Mouse (Mus musculus) myocyte (in vitro differentiated cells): ENCODE measurements around the gene Tnik. TPM values are rescaled to one million over a fixed set of nuclear protein-coding genes. Genes with fewer than 3 reads are reported as not detected.

Experiments used
- H3K27me3 ChIP-seq: one replicate; pipeline ENCODE4 v1.6.1; 2011; ENCODE audit not compliant: control insufficient read depth, insufficient read depth, insufficient read length
- H3K36me3 ChIP-seq: one replicate; pipeline ENCODE4 v1.6.1; 2011; ENCODE audit not compliant: control insufficient read depth, insufficient read depth
- H3K4me2 ChIP-seq: one replicate; pipeline ENCODE4 v1.6.1; 2011; ENCODE audit warnings: low read depth, control low read depth
- H3K4me3 ChIP-seq: one replicate; pipeline ENCODE4 v1.5.1; 2011; ENCODE audit warnings: mild to moderate bottlenecking, control low read depth, moderate library complexity
- H3K79me2 ChIP-seq: one replicate; pipeline ENCODE4 v1.6.1; 2011; ENCODE audit not compliant: control insufficient read depth, insufficient read depth
- H3ac ChIP-seq: one replicate; pipeline ENCODE4 v1.6.1; 2011; ENCODE audit not compliant: control insufficient read depth, insufficient read length
- CEBPB ChIP-seq: IDR thresholded peaks from 2 replicates; pipeline ENCODE4 v1.6.1; 2011; ENCODE audit warnings: mild to moderate bottlenecking, moderate library complexity; ENCODE audit not compliant: poor library complexity, insufficient read depth, severe bottlenecking
- E2F4 ChIP-seq: IDR thresholded peaks from one replicate; pipeline ENCODE4 v1.6.1; 2011; ENCODE audit warnings: mild to moderate bottlenecking, control low read depth, moderate library complexity; ENCODE audit not compliant: insufficient read depth
- MAX ChIP-seq: IDR thresholded peaks from one replicate; pipeline ENCODE4 v1.6.1; 2011; ENCODE audit warnings: low read depth, mild to moderate bottlenecking, control low read depth
- MYOD1 ChIP-seq, 3 experiments: IDR thresholded peaks; one replicate each; pipeline ENCODE4 v1.6.1; 2011; ENCODE audit warnings: control low read depth in 2 of 3, low read depth in 2 of 3, mild to moderate bottlenecking in 2 of 3, moderate library complexity in 1 of 3; ENCODE audit not compliant: insufficient read length in 2 of 3, control insufficient read depth in 1 of 3
- MYOG ChIP-seq, 3 experiments: IDR thresholded peaks; one replicate each; pipeline ENCODE4 v1.6.1; 2011; ENCODE audit warnings: control low read depth in 2 of 3, low read depth in 2 of 3, mild to moderate bottlenecking in 2 of 3; ENCODE audit not compliant: insufficient read length in 2 of 3, control insufficient read depth in 1 of 3, insufficient read depth in 1 of 3
- POLR2A ChIP-seq: IDR thresholded peaks from one replicate; pipeline ENCODE4 v1.6.1; 2011; ENCODE audit warnings: low read depth, mild to moderate bottlenecking, control low read depth, moderate library complexity; ENCODE audit not compliant: insufficient read length
- POLR2AphosphoS2 ChIP-seq: IDR thresholded peaks from one replicate; pipeline ENCODE4 v1.6.1; 2011; ENCODE audit warnings: low read depth, control low read depth; ENCODE audit not compliant: insufficient read length
- REST ChIP-seq: IDR thresholded peaks from one replicate; pipeline ENCODE4 v1.6.1; 2011; ENCODE audit warnings: mild to moderate bottlenecking, control low read depth, moderate library complexity; ENCODE audit not compliant: insufficient read depth, insufficient read length
- SRF ChIP-seq: IDR thresholded peaks from one replicate; pipeline ENCODE4 v1.6.1; 2011; ENCODE audit warnings: low read depth; ENCODE audit not compliant: control insufficient read depth, insufficient read length
- TCF12 ChIP-seq: IDR thresholded peaks from one replicate; pipeline ENCODE4 v1.6.1; 2011; ENCODE audit warnings: mild to moderate bottlenecking, control low read depth; ENCODE audit not compliant: poor library complexity, insufficient read depth, severe bottlenecking
- TCF3 ChIP-seq: IDR thresholded peaks from one replicate; pipeline ENCODE4 v1.6.1; 2011; ENCODE audit warnings: low read depth, control low read depth; ENCODE audit not compliant: insufficient read length
- USF1 ChIP-seq: IDR thresholded peaks from one replicate; pipeline ENCODE4 v1.6.1; 2011; ENCODE audit warnings: low read depth, mild to moderate bottlenecking, control low read depth, moderate library complexity
- polyA plus RNA-seq: library from polyadenylated mRNA; unstranded; fragments of >200 nt; fragmentation: generic; extraction: Trizol; gene quantifications from one replicate; pipeline ENCODE4 v1.2.1, GENCODE M21; 2012; ENCODE audit warnings: missing spikeins

The Tnik gene
- polyA plus RNA-seq, 1 experiment: 1.8 TPM

DNA sequence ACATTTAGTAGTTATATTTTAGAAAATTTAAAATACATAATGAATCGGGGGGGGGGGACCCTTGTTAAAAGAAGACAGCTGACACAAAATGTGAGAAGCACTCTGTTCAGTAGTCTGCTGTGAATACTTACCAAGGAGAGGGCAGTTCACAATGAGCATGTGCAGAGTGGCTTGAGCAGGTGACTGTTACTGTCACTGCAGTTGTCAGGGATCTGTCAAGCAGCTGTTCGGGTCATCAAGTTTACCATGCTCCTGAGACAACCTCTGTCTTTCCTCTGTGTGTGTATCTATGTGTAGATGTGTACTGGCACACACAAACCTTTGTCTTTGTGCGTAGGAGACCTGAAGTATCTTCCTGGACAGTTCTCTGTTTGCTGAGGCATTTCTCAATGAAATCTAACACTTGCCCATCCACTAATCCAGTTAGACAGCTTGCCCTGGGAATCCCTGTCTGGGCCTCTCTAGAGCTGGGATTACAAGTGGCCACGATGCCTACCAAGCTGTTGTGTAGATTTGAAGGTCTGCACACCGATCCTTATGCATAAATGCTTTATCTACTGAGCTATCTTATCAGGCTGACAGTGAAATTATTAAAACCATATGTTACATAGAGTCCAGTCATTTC lies 154.2 kb downstream of the Tnik start:
- H3ac ChIP-seq: no peak overlapping the region
- TF ChIP-seq REST (no peak), CEBPB (no peak), E2F4 (no peak), MYOG (IDR thresholded peaks at IDR 0.05; ENCODE audit: control insufficient read depth in 1 of 3, insufficient read depth in 1 of 3, insufficient read length in 2 of 3, low read depth in 2 of 3) (peak; percentile 76 to 87 (median 81)), TCF12 (peak; percentile 83), TCF3 (peak; percentile 83), MYOD1 (IDR thresholded peaks at IDR 0.05; ENCODE audit: control insufficient read depth in 1 of 3, insufficient read length in 2 of 3, low read depth in 2 of 3) (peak; percentile 98 to 100 (median 100)), SRF (no peak)
- H3K27me3 ChIP-seq: no peaks in the 10 kb centered on the region
- H3K4me2 ChIP-seq: peak overlapping the region; percentile 10
- H3K79me2 ChIP-seq: no peaks in the 10 kb centered on the region
- H3K4me3 ChIP-seq: no peak overlapping the region
- no peaks in the 10 kb centered on the region for H3K36me3 ChIP-seq

DNA sequence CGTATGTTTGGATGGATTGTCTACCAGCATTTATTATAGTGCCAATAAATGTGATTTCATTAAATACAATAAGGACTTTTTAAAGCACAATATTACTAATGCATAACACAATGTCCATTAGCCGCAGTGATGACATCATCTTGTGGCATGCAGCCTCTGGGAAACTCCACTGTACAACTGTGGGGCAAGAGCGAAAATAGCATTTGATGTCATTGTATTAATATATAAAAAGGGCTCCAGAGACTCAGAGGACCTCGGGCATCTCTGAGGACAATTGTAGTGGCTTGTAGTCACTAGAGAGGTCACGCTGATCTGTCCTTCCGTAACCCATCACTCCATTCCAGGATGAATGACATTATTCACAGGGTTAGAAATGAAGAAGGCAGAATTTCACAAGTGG lies 157.2 kb downstream of the Tnik start:
- no peaks in the 10 kb centered on the region for H3K79me2 ChIP-seq
- no peaks in the 10 kb centered on the region for H3K36me3 ChIP-seq
- H3ac ChIP-seq: no peak overlapping the region
- TF ChIP-seq MYOD1 (IDR thresholded peaks at IDR 0.05; ENCODE audit: control insufficient read depth in 1 of 3, insufficient read length in 2 of 3, low read depth in 2 of 3) (no peak), CEBPB (0 out of 2 replicates have a peak, but pooled peaks have one; percentile 19)
- no peak overlapping the region for H3K4me3 ChIP-seq
- H3K27me3 ChIP-seq: no peaks in the 10 kb centered on the region
- peak overlapping the region; percentile 25 for H3K4me2 ChIP-seq

DNA sequence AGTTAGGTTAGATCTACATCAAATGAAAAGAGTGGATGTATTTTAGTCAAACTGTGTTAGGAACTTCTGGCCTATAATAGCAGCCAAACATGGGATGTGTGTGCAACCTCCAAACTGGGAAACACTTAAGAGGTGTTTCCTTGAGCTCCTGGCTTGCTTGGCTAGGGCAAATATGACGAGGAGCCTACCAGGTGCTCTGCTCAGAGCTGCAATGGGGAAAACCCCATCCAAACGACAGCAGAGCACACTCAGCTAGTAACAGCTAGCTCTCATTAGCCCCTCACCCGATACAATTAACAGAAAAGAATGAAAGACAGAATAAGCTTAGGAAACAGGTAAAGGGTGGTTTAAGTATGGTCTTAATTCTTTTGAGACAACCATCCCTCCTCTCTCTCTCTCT lies 157.7 kb downstream of the Tnik start:
- H3K4me2 ChIP-seq: peak overlapping the region; percentile 25
- H3ac ChIP-seq: no peak overlapping the region
- no peaks in the 10 kb centered on the region for H3K36me3 ChIP-seq
- no peaks in the 10 kb centered on the region for H3K79me2 ChIP-seq
- no peaks in the 10 kb centered on the region for H3K27me3 ChIP-seq
- H3K4me3 ChIP-seq: no peak overlapping the region
- TF ChIP-seq CEBPB (no peak), MYOD1 (IDR thresholded peaks at IDR 0.05; ENCODE audit: control insufficient read depth in 1 of 3, insufficient read length in 2 of 3, low read depth in 2 of 3) (no peak), MYOG (IDR thresholded peaks at IDR 0.05; ENCODE audit: control insufficient read depth in 1 of 3, insufficient read depth in 1 of 3, insufficient read length in 2 of 3, low read depth in 2 of 3) (no peak), TCF12 (no peak), POLR2A (no peak), POLR2AphosphoS2 (no peak), USF1 (no peak), TCF3 (no peak), MAX (no peak), SRF (no peak), E2F4 (no peak), REST (no peak)

DNA sequence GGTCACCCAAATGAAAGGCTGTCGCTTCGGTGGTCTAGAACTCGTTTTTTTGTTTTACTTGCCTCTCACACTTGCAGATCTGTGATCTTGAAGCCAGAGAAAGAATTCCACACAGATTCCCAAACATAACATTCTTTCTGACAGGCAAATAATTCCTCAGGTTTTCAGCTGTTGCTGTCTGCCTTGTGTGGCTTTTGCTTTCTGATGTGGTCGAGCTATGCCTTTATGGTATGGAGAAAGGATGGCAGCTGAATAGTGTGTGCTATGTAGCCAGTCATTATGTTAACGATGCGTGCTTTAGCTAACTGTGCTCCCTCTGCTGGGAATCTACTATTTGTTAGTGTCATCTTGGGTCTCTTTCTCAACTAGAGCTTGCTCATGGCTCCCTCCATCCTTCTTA lies 158.8 kb downstream of the Tnik start:
- Histone ChIP-seq H3ac (no peak overlapping the region), H3K36me3 (no peaks in the 10 kb centered on the region), H3K27me3 (no peaks in the 10 kb centered on the region), H3K79me2 (no peaks in the 10 kb centered on the region), H3K4me3 (no peak overlapping the region), H3K4me2 (no peak overlapping the region)
- TF ChIP-seq REST (no peak), MYOD1 (IDR thresholded peaks at IDR 0.05; ENCODE audit: control insufficient read depth in 1 of 3, insufficient read length in 2 of 3, low read depth in 2 of 3) (peak in 2 of 3 experiments; percentile 72 to 92), MYOG (IDR thresholded peaks at IDR 0.05; ENCODE audit: control insufficient read depth in 1 of 3, insufficient read depth in 1 of 3, insufficient read length in 2 of 3, low read depth in 2 of 3) (no peak), TCF12 (peak; percentile 4), TCF3 (no peak), CEBPB (no peak), USF1 (no peak), E2F4 (no peak), SRF (no peak), MAX (no peak), POLR2AphosphoS2 (no peak), POLR2A (no peak)

DNA sequence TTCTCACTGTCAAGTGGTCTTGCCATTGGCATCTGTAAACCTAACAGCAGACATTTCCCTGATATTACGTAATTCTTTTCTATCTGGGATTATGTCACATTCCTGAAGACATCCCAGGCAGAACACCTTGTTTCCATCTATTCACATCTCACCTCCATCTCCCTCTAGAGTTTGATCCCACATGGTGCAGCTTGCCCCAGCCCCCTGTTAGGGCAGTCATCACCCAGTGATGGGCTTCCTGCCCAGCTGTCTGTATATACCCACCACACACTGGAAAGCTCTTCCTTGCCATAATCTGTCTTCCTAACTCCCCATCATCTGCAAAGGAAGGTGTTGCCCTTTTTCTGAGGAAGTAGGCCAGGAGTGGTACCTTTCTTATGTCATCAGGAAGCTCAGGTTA lies 159.2 kb downstream of the Tnik start:
- Histone ChIP-seq H3K79me2 (no peaks in the 10 kb centered on the region), H3K27me3 (no peaks in the 10 kb centered on the region), H3ac (no peak overlapping the region), H3K4me3 (no peak overlapping the region), H3K36me3 (no peaks in the 10 kb centered on the region), H3K4me2 (no peak overlapping the region)
- no peak for TF ChIP-seq REST
- TF ChIP-seq MAX: no peak
- TF ChIP-seq CEBPB: no peak
- TF ChIP-seq POLR2AphosphoS2: no peak
- TF ChIP-seq POLR2A: no peak
- no peak for TF ChIP-seq TCF12
- no peak for TF ChIP-seq MYOG (IDR thresholded peaks at IDR 0.05; ENCODE audit: control insufficient read depth in 1 of 3, insufficient read depth in 1 of 3, insufficient read length in 2 of 3, low read depth in 2 of 3)
- TF ChIP-seq MYOD1 (IDR thresholded peaks at IDR 0.05; ENCODE audit: control insufficient read depth in 1 of 3, insufficient read length in 2 of 3, low read depth in 2 of 3): no peak
- no peak for TF ChIP-seq TCF3
- no peak for TF ChIP-seq USF1
- no peak for TF ChIP-seq E2F4
- TF ChIP-seq SRF: no peak
